Mouse (Mus musculus) bone marrow, adult 2 months (tissue): ENCODE measurements at regions not wholly inside any gene's neighbourhood (a gene's known extent, or its start where the extent isn't known, plus 50 kb on each side); places are given as distances from the start of the nearest gene placed in this dataset.

Experiments used
- H3K27ac ChIP-seq: fragments of 200-500 bp; 2 replicates; pipeline ENCODE4 v1.5.1; 2012; ENCODE audit warnings: low read depth, mild to moderate bottlenecking, control low read depth, inconsistent platforms, low read length; ENCODE audit not compliant: control insufficient read depth, poor library complexity, insufficient read depth
- H3K4me1 ChIP-seq: fragments of 200-500 bp; 2 replicates; pipeline ENCODE4 v1.6.1; 2011; ENCODE audit warnings: low read length; ENCODE audit not compliant: control insufficient read depth, insufficient read depth
- H3K4me3 ChIP-seq: fragments of 200-500 bp; replicated peaks from 2 replicates; pipeline ENCODE3; 2011; ENCODE audit warnings: mild to moderate bottlenecking, low read depth, low read length, control low read depth; ENCODE audit not compliant: control insufficient read depth
- CTCF ChIP-seq: fragments of 200-500 bp; IDR thresholded peaks from 2 replicates; pipeline ENCODE4 v1.5.1; 2011; ENCODE audit warnings: low read length, control low read depth; ENCODE audit not compliant: control insufficient read depth, insufficient read depth
- POLR2A ChIP-seq: fragments of 200-500 bp; IDR thresholded peaks from 2 replicates; pipeline ENCODE4 v1.6.1; 2011; ENCODE audit warnings: low read depth, mild to moderate bottlenecking, control low read depth, low read length, borderline replicate concordance; ENCODE audit not compliant: control insufficient read depth
- WGBS: fragments of 180-500 bp; shearing (Covaris S2); methylation state at CpG from one replicate; pipeline ENCODE4 v1.1.7; 2018; 5-methylcytosine and 5-hydroxymethylcytosine counted together

GRCm38 (mm10) chr9:104496220-104496619, 50.9 kb upstream of the Cpne4 start:
- H3K27ac ChIP-seq = no peak overlapping the region
- WGBS = 80% methylated on average over 9 of the region's 9 CpGs
- no peak for TF ChIP-seq CTCF
- TF ChIP-seq POLR2A = no peak

DNA sequence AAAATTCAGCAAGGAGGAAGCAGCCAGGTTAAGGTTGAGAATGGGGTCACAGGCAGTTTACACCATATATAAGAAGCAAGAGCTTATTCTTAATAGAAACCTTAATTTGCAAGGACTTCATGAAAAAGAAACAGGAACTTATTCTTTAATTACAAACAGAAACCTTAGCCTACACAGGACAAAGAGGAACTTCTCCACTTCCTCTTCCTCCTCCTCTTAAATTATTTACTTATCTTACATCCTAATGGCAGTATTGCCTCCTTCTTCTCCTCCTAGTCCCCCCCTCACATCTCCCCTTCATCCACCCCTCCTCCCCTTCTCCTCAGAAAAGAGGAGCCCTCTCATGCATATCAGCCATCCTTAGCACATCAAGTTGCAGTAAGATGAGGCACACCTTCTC, 56.4 kb upstream of the Cpne4 start:
- no peak overlapping the region for H3K27ac ChIP-seq
- no peaks in the 10 kb centered on the region; the same call in 1 of the 2 replicates for H3K4me1 ChIP-seq
- TF ChIP-seq CTCF (no peak), POLR2A (no peak)
- H3K4me3 ChIP-seq = no peak overlapping the region

More at GRCm38 (mm10) chr9:104496220-104496619, 50.9 kb upstream of the Cpne4 start:
- no peaks in the 10 kb centered on the region for H3K4me1 ChIP-seq
- H3K4me3 ChIP-seq = no peak overlapping the region

GRCm38 (mm10) chr9:104489383-104489782, 57.7 kb upstream of the Cpne4 start:
- WGBS = 43% methylated on average over 6 of the region's 6 CpGs
- Histone ChIP-seq H3K27ac (no peak overlapping the region), H3K4me1 (no peaks in the 10 kb centered on the region; the same call in 1 of the 2 replicates), H3K4me3 (no peak overlapping the region)
- TF ChIP-seq POLR2A (no peak), CTCF (no peak)

GRCm38 (mm10) chr9:104482440-104482839, 64.6 kb upstream of the Cpne4 start:
- Histone ChIP-seq H3K27ac (no peak overlapping the region), H3K4me3 (no peak overlapping the region), H3K4me1 (no peaks in the 10 kb centered on the region)
- 41% methylated on average over 5 of the region's 5 CpGs for WGBS
- TF ChIP-seq POLR2A (no peak), CTCF (no peak)

DNA sequence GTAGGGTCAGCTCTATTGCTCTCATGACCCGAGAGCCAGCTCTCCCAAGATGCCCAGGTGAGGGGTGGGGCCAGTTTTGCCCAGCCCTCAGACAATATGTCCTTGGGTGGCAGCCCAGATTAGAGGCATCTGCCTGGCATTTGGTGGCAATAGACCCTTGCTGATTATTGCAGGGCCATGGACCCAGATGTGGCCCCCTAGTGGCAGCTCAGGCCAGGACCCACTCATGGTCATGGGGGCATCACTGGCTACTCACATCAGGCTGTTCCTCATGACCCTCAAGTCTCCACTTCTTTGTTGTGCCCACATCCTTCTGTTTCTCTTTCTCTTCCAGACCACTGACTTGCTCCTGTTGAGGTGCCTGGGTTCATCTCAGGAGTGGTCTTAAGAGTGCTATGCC, 66.4 kb upstream of the Cpne4 start:
- Histone ChIP-seq H3K4me3 (no peak overlapping the region), H3K27ac (no peak overlapping the region), H3K4me1 (no peaks in the 10 kb centered on the region)
- 88% methylated on average over 1 of the region's 1 CpGs for WGBS
- no peak for TF ChIP-seq POLR2A
- peak; percentile 40; the same call in 1 of the 2 replicates for TF ChIP-seq CTCF

DNA sequence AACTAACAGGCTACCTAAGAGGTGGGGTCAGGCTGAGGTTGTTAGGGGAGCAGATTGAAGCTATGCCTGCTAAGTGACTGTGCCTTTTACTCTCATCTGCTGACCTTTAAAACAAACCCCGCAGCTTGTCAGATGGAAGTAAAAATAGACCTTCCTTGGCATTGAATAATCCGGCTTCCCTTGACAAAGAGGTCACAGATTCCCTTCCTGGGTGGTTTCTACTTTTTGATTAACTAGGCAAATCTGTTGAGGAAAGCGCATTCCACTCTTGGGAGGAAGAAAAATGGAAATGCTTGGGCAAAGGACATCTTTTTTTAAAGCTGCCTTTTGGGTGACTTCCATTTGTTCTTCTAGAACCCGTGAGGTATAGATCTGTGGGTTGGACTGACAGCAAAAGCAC, 72.3 kb upstream of the Cpne4 start:
- WGBS = 76% methylated on average over 4 of the region's 4 CpGs
- Histone ChIP-seq H3K4me3 (no peak overlapping the region), H3K4me1 (no peaks in the 10 kb centered on the region), H3K27ac (no peak overlapping the region)
- TF ChIP-seq POLR2A (no peak), CTCF (no peak)

- WGBS = 63% methylated on average over 1 of the region's 1 CpGs
- TF ChIP-seq POLR2A = no peak
- TF ChIP-seq CTCF = no peak
- no peak overlapping the region for H3K4me3 ChIP-seq
These were observed 79.8 kb upstream of the Cpne4 start for GRCm38 (mm10) chr9:104467238-104467637.

GRCm38 (mm10) chr9:104463701-104464100, 83.4 kb upstream of the Cpne4 start:
- Histone ChIP-seq H3K27ac (no peak overlapping the region), H3K4me3 (no peak overlapping the region), H3K4me1 (no peaks in the 10 kb centered on the region)
- WGBS = 71% methylated on average over 4 of the region's 4 CpGs
- TF ChIP-seq CTCF (no peak), POLR2A (no peak)

More at GRCm38 (mm10) chr9:104467238-104467637, 79.8 kb upstream of the Cpne4 start:
- Histone ChIP-seq H3K27ac (no peak overlapping the region), H3K4me1 (no peaks in the 10 kb centered on the region)

DNA sequence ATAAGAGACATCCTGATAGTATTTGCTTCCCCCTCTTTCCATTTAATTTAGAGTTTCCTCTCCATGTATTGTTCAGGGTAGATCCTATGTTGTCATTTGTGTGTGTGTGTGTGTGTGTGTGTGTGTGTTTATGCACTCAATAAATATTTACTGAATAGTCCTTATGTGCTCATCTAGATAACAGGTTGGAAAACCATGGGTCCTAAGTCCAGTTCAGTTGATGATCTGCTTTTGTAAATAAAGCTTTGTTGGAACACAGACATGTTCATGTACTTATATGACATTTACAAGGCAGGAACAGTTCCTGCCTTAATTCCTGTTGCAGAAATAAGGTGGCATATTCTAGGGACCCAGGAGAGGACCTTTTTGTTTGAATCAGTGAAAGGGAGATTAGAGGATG, 87.0 kb upstream of the Cpne4 start:
- no peak overlapping the region for H3K27ac ChIP-seq
- H3K4me1 ChIP-seq = no peaks in the 10 kb centered on the region
- TF ChIP-seq CTCF (no peak), POLR2A (no peak)
- no peak overlapping the region for H3K4me3 ChIP-seq
